Mouse (Mus musculus) testis, postnatal 14 days (tissue): ENCODE measurements around the gene Tex12.
A peak's percentile ranks its signal among the peaks of the same experiment; 100 is the strongest.

Experiments
- DNase-seq: peaks from one replicate; pipeline ENCODE4 v3.0.0; 2021; ENCODE audit warnings: low spot score

The Tex12 gene

GRCm38 (mm10) chr9:50555094-50555446, 6.1 kb downstream of the Tex12 start, which contains the start of gene Bco2:
Bco2 (minus strand) TSS chr9:50555181.
- no peak for DNase-seq

- DNase-seq: no peak
Observed at GRCm38 (mm10) chr9:50554241-50555093, 6.7 kb downstream of the Tex12 start, which contains the start of gene Il18. Il18 (plus strand) TSS chr9:50554827.

GRCm38 (mm10) chr9:50553547-50553946, 7.6 kb downstream of the Tex12 start:
- DNase-seq: no peak

- DNase-seq: no peak
Observed at GRCm38 (mm10) chr9:50552206-50552605, 8.9 kb downstream of the Tex12 start.

GRCm38 (mm10) chr9:50548936-50549335, 12.2 kb downstream of the Tex12 start:
- DNase-seq: no peak

- DNase-seq: no peak
Observed at GRCm38 (mm10) chr9:50547859-50548478, 13.2 kb downstream of the Tex12 start.

- DNase-seq: no peak
Observed at GRCm38 (mm10) chr9:50542401-50542800, 18.7 kb downstream of the Tex12 start.

GRCm38 (mm10) chr9:50540170-50540569, 21.0 kb downstream of the Tex12 start:
- no peak for DNase-seq

GRCm38 (mm10) chr9:50537295-50537694, 23.8 kb downstream of the Tex12 start:
- no peak for DNase-seq

GRCm38 (mm10) chr9:50536603-50537135, 24.5 kb downstream of the Tex12 start:
- DNase-seq: no peak

- no peak for DNase-seq
Observed at GRCm38 (mm10) chr9:50535930-50536329, 25.2 kb downstream of the Tex12 start.

- no peak for DNase-seq
Observed at GRCm38 (mm10) chr9:50533791-50534190, 27.3 kb downstream of the Tex12 start.

GRCm38 (mm10) chr9:50533328-50533727, 27.8 kb downstream of the Tex12 start:
- DNase-seq: no peak

GRCm38 (mm10) chr9:50530890-50531289, 30.2 kb downstream of the Tex12 start:
- no peak for DNase-seq

- peak; percentile 97 for DNase-seq
Observed at GRCm38 (mm10) chr9:50528293-50528892, 32.7 kb downstream of the Tex12 start, which contains the start of gene Pts. Pts (minus strand) TSS chr9:50528724.

GRCm38 (mm10) chr9:50527860-50528259, 33.3 kb downstream of the Tex12 start:
- DNase-seq: no peak

GRCm38 (mm10) chr9:50525585-50525984, 35.5 kb downstream of the Tex12 start:
- no peak for DNase-seq

- no peak for DNase-seq
Observed at GRCm38 (mm10) chr9:50524936-50525335, 36.2 kb downstream of the Tex12 start.

- no peak for DNase-seq
Observed at GRCm38 (mm10) chr9:50522574-50522973, 38.6 kb downstream of the Tex12 start.

GRCm38 (mm10) chr9:50521562-50521961, 39.6 kb downstream of the Tex12 start:
- no peak for DNase-seq

- DNase-seq: no peak
Observed at GRCm38 (mm10) chr9:50520748-50521147, 40.4 kb downstream of the Tex12 start.

- DNase-seq: no peak
Observed at GRCm38 (mm10) chr9:50518781-50519180, 42.3 kb downstream of the Tex12 start.

GRCm38 (mm10) chr9:50515462-50515861, 45.7 kb downstream of the Tex12 start:
- DNase-seq: no peak
